Mouse (Mus musculus): ENCODE results near the gene Pou3f1. TPM values are rescaled to one million over a fixed set of nuclear protein-coding genes. Genes with fewer than 3 reads are reported as not detected.
A peak's percentile ranks its signal among the peaks of the same experiment; 100 is the strongest.

The Pou3f1 gene
- polyA plus RNA-seq, 1 experiment from 2014 or later = 1.2 TPM

DNA sequence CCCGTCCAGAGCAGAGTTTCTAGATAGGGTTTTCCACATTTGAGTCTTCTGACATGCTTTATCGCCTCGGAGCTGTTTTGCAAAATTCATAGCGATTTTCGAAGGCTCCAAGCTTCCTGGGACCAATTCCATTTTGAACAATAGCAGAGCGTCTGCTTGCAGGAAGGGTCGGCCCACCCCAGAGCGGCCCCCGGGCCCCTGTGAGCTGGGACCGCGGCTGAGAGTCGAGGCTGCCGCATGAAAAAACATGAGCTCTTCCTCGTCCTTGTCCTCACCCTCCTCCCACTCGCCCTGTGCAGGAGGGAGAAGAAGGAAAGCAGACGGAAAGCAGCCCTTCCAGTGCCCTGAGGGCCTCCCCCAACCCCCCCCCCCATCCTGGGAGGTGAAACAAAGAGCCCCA lies 38.0 kb upstream of the Pou3f1 start:
- WGBS = 15% methylated on average over 15 of the region's 16 CpGs
- Histone ChIP-seq H3K27me3 (replicated peaks; ENCODE audit: control insufficient read depth, insufficient read depth, low read length) (0 out of 2 replicates have a peak, but pooled peaks cover 1% of the 10 kb centered on the region), H3K27ac (replicated peaks; ENCODE audit: low read depth, low read length) (no peak overlapping the region), H3K4me2 (ENCODE audit: low read depth, low read length) (peak overlapping the region; percentile 35), H3K4me3 (ENCODE audit: low read depth, low read length) (0 out of 2 replicates have a peak overlapping the region, but pooled peaks have one; percentile 10), H3K4me1 (ENCODE audit: control insufficient read depth, insufficient read depth, low read length) (peaks cover 10% of the 10 kb centered on the region), H3K36me3 (ENCODE audit: control insufficient read depth, insufficient read depth, low read length) (no peaks in the 10 kb centered on the region), H3K9ac (ENCODE audit: low read depth, low read length) (peak overlapping the region; percentile 16; the same call in 1 of the 2 replicates), H3K9me3 (ENCODE audit: control insufficient read depth, low read length) (no peaks in the 10 kb centered on the region)
- no peak for ATAC-seq (ENCODE audit: low read depth)
- peak; percentile 10 for DNase-seq (ENCODE audit: low spot score)

DNA sequence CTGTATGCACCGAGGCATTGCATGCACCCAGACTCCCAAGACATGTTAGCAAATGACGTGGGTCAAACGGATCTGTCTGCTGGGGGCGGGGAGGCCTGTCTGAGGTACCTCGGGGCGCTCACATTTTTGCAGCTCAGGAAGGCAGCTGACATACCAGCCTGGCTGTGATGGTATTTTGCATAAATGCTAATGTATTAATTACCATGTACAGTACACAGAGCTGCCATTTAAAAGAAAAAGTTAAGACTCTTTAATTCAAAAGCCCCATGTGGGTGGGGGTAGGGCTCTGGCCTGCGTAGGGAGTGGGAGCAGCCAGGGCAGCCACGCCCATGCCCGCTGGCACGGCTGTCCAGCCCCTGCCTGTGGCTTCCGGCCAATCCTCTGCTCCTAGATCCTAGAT lies 35.2 kb upstream of the Pou3f1 start:
- no peak overlapping the region for H3K27ac ChIP-seq (replicated peaks; ENCODE audit: low read depth, low read length)
- no peaks in the 10 kb centered on the region for H3K36me3 ChIP-seq (ENCODE audit: control insufficient read depth, insufficient read depth, low read length)
- peaks cover 19% of the 10 kb centered on the region for H3K4me1 ChIP-seq (ENCODE audit: control insufficient read depth, insufficient read depth, low read length)
- H3K9me3 ChIP-seq (ENCODE audit: control insufficient read depth, low read length) = no peaks in the 10 kb centered on the region
- no peak overlapping the region for H3K9ac ChIP-seq (ENCODE audit: low read depth, low read length)
- H3K27me3 ChIP-seq (replicated peaks; ENCODE audit: control insufficient read depth, insufficient read depth, low read length) = no peaks in the 10 kb centered on the region
- 66% methylated on average over 11 of the region's 11 CpGs for WGBS
- ATAC-seq (ENCODE audit: low read depth) = no peak
- no peak for DNase-seq (ENCODE audit: low spot score)
- H3K4me2 ChIP-seq (ENCODE audit: low read depth, low read length) = no peak overlapping the region
- H3K4me3 ChIP-seq (ENCODE audit: low read depth, low read length) = no peak overlapping the region

DNA sequence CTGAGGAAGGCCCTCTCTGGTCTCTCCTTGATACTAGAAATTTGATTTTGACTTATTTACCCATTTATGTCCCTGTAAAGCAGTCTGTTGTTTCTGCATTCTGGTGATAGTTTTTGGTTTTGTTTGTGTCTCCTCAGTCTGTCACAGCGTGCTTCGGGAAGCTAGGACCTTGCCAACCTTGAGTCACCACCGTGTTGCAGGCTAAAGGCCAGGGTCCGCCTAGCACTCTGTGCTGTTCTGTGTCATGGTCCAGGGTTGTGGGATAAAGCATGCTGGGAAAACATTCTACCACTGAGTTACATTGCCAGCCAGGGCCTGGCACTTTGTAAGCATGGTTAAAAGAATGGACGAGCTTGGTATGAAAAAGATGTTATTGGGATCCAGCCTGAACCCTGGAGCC lies 34.0 kb upstream of the Pou3f1 start:
- ATAC-seq (ENCODE audit: low read depth) = no peak
- H3K4me3 ChIP-seq (ENCODE audit: low read depth, low read length) = no peak overlapping the region
- 89% methylated on average over 5 of the region's 5 CpGs for WGBS

DNA sequence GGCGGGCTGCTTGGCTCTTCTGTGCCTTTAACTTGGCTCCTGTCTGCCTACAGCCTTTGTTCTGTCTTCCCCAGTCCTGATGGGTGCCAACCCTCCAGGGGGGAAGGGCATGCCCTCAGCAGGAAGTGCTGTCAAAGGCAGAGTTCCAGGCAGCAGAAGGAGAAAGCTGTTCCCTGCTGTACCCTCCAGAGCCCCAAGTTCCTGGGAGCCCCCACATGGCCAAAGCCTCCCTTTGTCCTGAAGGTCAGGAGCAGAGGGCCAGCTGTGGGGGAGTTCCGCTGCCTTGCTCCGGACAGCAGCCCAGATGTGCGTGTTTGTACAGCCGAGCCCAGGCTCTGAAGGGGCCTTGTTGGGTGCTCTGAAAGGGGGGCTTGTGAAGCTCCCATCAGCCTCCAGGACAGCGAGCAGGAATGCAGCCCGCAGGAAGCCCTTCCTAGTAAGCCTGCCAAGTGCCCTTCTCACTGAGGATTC lies 32.5 kb upstream of the Pou3f1 start:
- H3K36me3 ChIP-seq (ENCODE audit: control insufficient read depth, insufficient read depth, low read length) = no peaks in the 10 kb centered on the region
- 20% methylated on average over 7 of the region's 7 CpGs for WGBS
- no peaks in the 10 kb centered on the region for H3K27me3 ChIP-seq (replicated peaks; ENCODE audit: control insufficient read depth, insufficient read depth, low read length)
- H3K4me2 ChIP-seq (ENCODE audit: low read depth, low read length) = no peak overlapping the region
- peak; percentile 58; the same call in 1 of the 2 replicates for ATAC-seq (ENCODE audit: low read depth)
- H3K27ac ChIP-seq (replicated peaks; ENCODE audit: low read depth, low read length) = no peak overlapping the region
- peaks cover 14% of the 10 kb centered on the region for H3K4me1 ChIP-seq (ENCODE audit: control insufficient read depth, insufficient read depth, low read length)
- no peaks in the 10 kb centered on the region for H3K9me3 ChIP-seq (ENCODE audit: control insufficient read depth, low read length)
- H3K4me3 ChIP-seq (ENCODE audit: low read depth, low read length) = no peak overlapping the region
- peak; percentile 63 for DNase-seq (ENCODE audit: low spot score)
- H3K9ac ChIP-seq (ENCODE audit: low read depth, low read length) = peak overlapping the region; percentile 40; the same call in 1 of the 2 replicates

More for the DNA sequence above, 34.0 kb upstream of the Pou3f1 start:
- Histone ChIP-seq H3K4me1 (ENCODE audit: control insufficient read depth, insufficient read depth, low read length) (peaks cover 23% of the 10 kb centered on the region), H3K36me3 (ENCODE audit: control insufficient read depth, insufficient read depth, low read length) (no peaks in the 10 kb centered on the region), H3K9me3 (ENCODE audit: control insufficient read depth, low read length) (no peaks in the 10 kb centered on the region), H3K9ac (ENCODE audit: low read depth, low read length) (no peak overlapping the region), H3K27ac (replicated peaks; ENCODE audit: low read depth, low read length) (no peak overlapping the region), H3K4me2 (ENCODE audit: low read depth, low read length) (no peak overlapping the region), H3K27me3 (replicated peaks; ENCODE audit: control insufficient read depth, insufficient read depth, low read length) (no peaks in the 10 kb centered on the region)
- no peak for DNase-seq (ENCODE audit: low spot score)

DNA sequence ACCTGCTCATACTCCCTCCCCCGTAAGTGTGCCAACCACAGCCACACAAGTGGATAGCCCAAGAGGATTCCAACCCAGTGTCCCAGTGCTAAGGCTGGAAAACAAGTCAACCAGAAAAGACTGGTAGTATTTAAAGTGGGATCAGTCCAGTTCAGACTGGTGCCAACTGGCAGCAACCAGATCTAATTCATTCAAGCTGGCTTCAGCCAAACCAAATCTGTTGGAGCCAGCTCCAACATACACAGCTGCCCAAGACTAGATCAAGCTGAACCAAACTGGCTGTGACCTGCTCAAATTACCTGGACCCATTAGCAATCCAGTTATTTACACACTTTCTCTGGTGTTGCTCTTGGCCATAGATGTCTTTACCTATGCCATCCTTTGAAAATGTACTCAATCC lies 29.8 kb upstream of the Pou3f1 start:
- Histone ChIP-seq H3K27ac (replicated peaks; ENCODE audit: low read depth, low read length) (no peak overlapping the region), H3K36me3 (ENCODE audit: control insufficient read depth, insufficient read depth, low read length) (no peaks in the 10 kb centered on the region), H3K9ac (ENCODE audit: low read depth, low read length) (no peak overlapping the region), H3K9me3 (ENCODE audit: control insufficient read depth, low read length) (no peaks in the 10 kb centered on the region), H3K4me1 (ENCODE audit: control insufficient read depth, insufficient read depth, low read length) (peaks cover 13% of the 10 kb centered on the region), H3K4me3 (ENCODE audit: low read depth, low read length) (no peak overlapping the region), H3K27me3 (replicated peaks; ENCODE audit: control insufficient read depth, insufficient read depth, low read length) (no peaks in the 10 kb centered on the region), H3K4me2 (ENCODE audit: low read depth, low read length) (no peak overlapping the region)
- WGBS = 83% methylated on average over 1 of the region's 1 CpGs
- peak; percentile 49 for DNase-seq (ENCODE audit: low spot score)
- 0 out of 2 replicates have a peak, but pooled peaks have one; percentile 12 for ATAC-seq (ENCODE audit: low read depth)

DNA sequence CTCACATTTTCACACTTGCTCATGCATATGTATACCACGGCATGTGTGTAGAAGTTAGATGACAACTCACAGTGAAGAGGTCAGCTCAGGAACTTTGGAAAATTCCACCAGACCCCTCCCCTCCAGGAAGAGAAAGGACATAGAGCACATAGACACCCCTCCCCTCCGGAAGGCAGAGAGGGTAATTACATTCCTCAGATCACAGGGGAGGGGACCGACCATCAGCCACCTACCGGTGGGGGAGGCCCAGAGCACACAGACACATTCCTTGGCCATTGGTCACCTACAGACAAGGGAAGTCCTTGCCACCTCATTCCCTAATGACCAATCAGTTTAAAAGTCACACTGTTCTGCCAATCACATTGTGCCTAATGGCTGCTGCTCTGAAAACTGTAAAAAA lies 25.2 kb upstream of the Pou3f1 start:
- ATAC-seq (ENCODE audit: low read depth) = no peak
- WGBS = 54% methylated on average over 4 of the region's 4 CpGs

DNA sequence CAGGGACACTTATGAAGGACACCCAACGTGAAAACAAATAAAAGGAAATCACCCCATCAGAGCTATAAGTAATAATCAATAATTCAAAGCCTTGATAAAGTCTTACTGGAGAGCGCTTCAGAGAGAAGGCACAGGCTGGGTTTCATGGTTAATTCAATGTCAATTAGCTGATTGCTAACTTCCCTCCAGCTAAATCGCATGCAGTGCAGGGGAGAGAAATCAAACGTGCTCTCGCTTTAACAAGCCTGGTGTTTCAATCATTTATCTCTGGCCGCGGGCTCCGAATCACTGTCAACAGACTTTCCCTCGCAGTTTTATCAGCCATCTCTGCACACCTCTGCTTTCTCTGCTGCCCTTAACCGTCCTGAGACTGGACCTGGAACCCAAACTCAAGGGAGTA lies 23.8 kb upstream of the Pou3f1 start:
- ATAC-seq (ENCODE audit: low read depth) = no peak
- no peaks in the 10 kb centered on the region for H3K36me3 ChIP-seq (ENCODE audit: control insufficient read depth, insufficient read depth, low read length)
- no peak overlapping the region for H3K4me3 ChIP-seq (ENCODE audit: low read depth, low read length)
- no peak overlapping the region for H3K9ac ChIP-seq (ENCODE audit: low read depth, low read length)
- DNase-seq (ENCODE audit: low spot score) = no peak
- H3K27ac ChIP-seq (replicated peaks; ENCODE audit: low read depth, low read length) = no peak overlapping the region
- no peaks in the 10 kb centered on the region for H3K4me1 ChIP-seq (ENCODE audit: control insufficient read depth, insufficient read depth, low read length)
- WGBS = 65% methylated on average over 10 of the region's 10 CpGs
- H3K4me2 ChIP-seq (ENCODE audit: low read depth, low read length) = no peak overlapping the region
- peaks cover 5% of the 10 kb centered on the region; the same call in 1 of the 2 replicates for H3K27me3 ChIP-seq (replicated peaks; ENCODE audit: control insufficient read depth, insufficient read depth, low read length)
- no peaks in the 10 kb centered on the region for H3K9me3 ChIP-seq (ENCODE audit: control insufficient read depth, low read length)

More for the DNA sequence above, 25.2 kb upstream of the Pou3f1 start:
- H3K4me3 ChIP-seq (ENCODE audit: low read depth, low read length) = no peak overlapping the region
- peaks cover 3% of the 10 kb centered on the region; the same call in 1 of the 2 replicates for H3K4me1 ChIP-seq (ENCODE audit: control insufficient read depth, insufficient read depth, low read length)
- DNase-seq (ENCODE audit: low spot score) = no peak
- no peak overlapping the region for H3K9ac ChIP-seq (ENCODE audit: low read depth, low read length)
- H3K4me2 ChIP-seq (ENCODE audit: low read depth, low read length) = no peak overlapping the region
- H3K27me3 ChIP-seq (replicated peaks; ENCODE audit: control insufficient read depth, insufficient read depth, low read length) = peaks cover 5% of the 10 kb centered on the region; the same call in 1 of the 2 replicates
- H3K36me3 ChIP-seq (ENCODE audit: control insufficient read depth, insufficient read depth, low read length) = no peaks in the 10 kb centered on the region
- no peaks in the 10 kb centered on the region for H3K9me3 ChIP-seq (ENCODE audit: control insufficient read depth, low read length)
- H3K27ac ChIP-seq (replicated peaks; ENCODE audit: low read depth, low read length) = no peak overlapping the region

DNA sequence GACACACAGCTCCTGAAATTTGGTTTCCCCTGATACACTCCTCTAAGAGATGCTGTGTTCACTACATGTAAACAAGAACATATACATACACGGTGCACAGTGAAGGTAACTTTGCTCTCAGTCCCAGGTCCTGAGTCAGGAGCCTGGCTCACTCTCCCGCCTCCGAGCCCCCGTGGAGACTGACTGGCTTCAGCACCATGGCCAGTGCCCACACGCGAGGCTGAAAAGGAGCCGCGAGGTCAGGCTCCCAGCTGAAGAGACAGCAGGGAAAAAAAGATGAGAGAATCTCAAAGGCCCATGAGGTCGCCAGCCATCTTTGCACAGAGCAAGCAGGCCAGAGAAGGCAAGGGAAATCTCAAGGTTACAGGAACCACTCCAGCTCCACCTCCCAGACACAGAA lies 23.3 kb upstream of the Pou3f1 start:
- H3K4me2 ChIP-seq (ENCODE audit: low read depth, low read length) = no peak overlapping the region
- H3K4me3 ChIP-seq (ENCODE audit: low read depth, low read length) = no peak overlapping the region
- H3K4me1 ChIP-seq (ENCODE audit: control insufficient read depth, insufficient read depth, low read length) = no peaks in the 10 kb centered on the region
- no peaks in the 10 kb centered on the region for H3K36me3 ChIP-seq (ENCODE audit: control insufficient read depth, insufficient read depth, low read length)
- no peak overlapping the region for H3K27ac ChIP-seq (replicated peaks; ENCODE audit: low read depth, low read length)
- H3K9me3 ChIP-seq (ENCODE audit: control insufficient read depth, low read length) = no peaks in the 10 kb centered on the region
- no peak overlapping the region for H3K9ac ChIP-seq (ENCODE audit: low read depth, low read length)
- peak; percentile 53 for DNase-seq (ENCODE audit: low spot score)
- no peak for ATAC-seq (ENCODE audit: low read depth)
- peaks cover 5% of the 10 kb centered on the region; the same call in 1 of the 2 replicates for H3K27me3 ChIP-seq (replicated peaks; ENCODE audit: control insufficient read depth, insufficient read depth, low read length)
- 3% methylated on average over 9 of the region's 9 CpGs for WGBS

DNA sequence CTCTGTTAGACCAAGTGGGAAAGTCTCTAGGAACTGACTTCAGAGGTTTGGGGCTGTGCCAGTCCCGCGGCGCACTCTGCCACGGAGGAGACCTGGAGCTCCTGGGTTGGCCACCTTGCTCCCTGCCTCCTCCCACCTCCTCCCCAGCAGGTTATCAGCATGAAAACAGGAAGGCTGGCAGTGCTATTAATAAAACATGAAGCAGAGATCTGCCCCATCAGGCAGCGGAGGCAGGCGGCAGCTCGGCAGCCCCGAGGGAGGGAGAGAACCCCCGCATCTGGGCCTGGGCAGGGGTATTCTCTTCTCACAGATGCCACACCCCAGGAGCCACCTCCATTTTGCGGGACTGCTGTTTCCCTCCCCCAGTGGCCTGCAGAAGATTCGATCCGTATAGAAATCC lies 16.9 kb upstream of the Pou3f1 start:
- Histone ChIP-seq H3K4me3 (ENCODE audit: low read depth, low read length) (no peak overlapping the region), H3K27me3 (replicated peaks; ENCODE audit: control insufficient read depth, insufficient read depth, low read length) (peaks cover 15% of the 10 kb centered on the region), H3K4me1 (ENCODE audit: control insufficient read depth, insufficient read depth, low read length) (no peaks in the 10 kb centered on the region), H3K9ac (ENCODE audit: low read depth, low read length) (no peak overlapping the region), H3K9me3 (ENCODE audit: control insufficient read depth, low read length) (no peaks in the 10 kb centered on the region), H3K36me3 (ENCODE audit: control insufficient read depth, insufficient read depth, low read length) (no peaks in the 10 kb centered on the region), H3K4me2 (ENCODE audit: low read depth, low read length) (no peak overlapping the region), H3K27ac (replicated peaks; ENCODE audit: low read depth, low read length) (no peak overlapping the region)
- no peak for ATAC-seq (ENCODE audit: low read depth)
- no peak for DNase-seq (ENCODE audit: low spot score)
- 28% methylated on average over 12 of the region's 12 CpGs for WGBS
